Mouse (Mus musculus) MEL (cell line): ENCODE results near the gene Gm3646. TPM values are rescaled to one million over a fixed set of nuclear protein-coding genes. Genes with fewer than 3 reads are reported as not detected.

ENCODE experiments used
- DNase-seq: peaks from one replicate; pipeline ENCODE4 v3.0.0; 2011; ENCODE audit warnings: low read depth, low spot score
- H3K27ac ChIP-seq: 2 replicates; pipeline ENCODE4 v1.5.1; 2012; ENCODE audit warnings: low read depth, mild to moderate bottlenecking, control low read depth, low read length, moderate library complexity; ENCODE audit not compliant: control insufficient read depth
- H3K27me3 ChIP-seq, 2 experiments: fragments of 150-350 bp in 1 of 2; sonication (generic) in 1 of 2; 2 replicates each; pipeline ENCODE4 v1.6.1; 2012; ENCODE audit warnings: low read length in 2 of 2, mild to moderate bottlenecking in 2 of 2, improper control_type of control experiment in 1 of 2, moderate library complexity in 1 of 2; ENCODE audit not compliant: insufficient read depth in 2 of 2, control insufficient read depth in 1 of 2
- H3K36me3 ChIP-seq, 2 experiments: 2 replicates each; pipeline ENCODE4 v1.6.1; 2012 to 2014; ENCODE audit warnings: low read length in 2 of 2, improper control_type of control experiment in 1 of 2, inconsistent platforms in 1 of 2, mild to moderate bottlenecking in 1 of 2; ENCODE audit not compliant: insufficient read depth in 2 of 2, control insufficient read depth in 1 of 2
- H3K4me1 ChIP-seq, 2 experiments: fragments of 150-350 bp in 1 of 2; sonication (generic) in 1 of 2; 2 replicates each; pipeline ENCODE4 v1.6.1; 2012; ENCODE audit warnings: low read length in 2 of 2, improper control_type of control experiment in 1 of 2, mild to moderate bottlenecking in 1 of 2; ENCODE audit not compliant: insufficient read depth in 2 of 2, control insufficient read depth in 1 of 2
- H3K4me3 ChIP-seq, 2 experiments: fragments of 150-350 bp in 1 of 2; sonication (generic) in 1 of 2; 2 replicates each; pipeline ENCODE4 v1.5.1; 2012; ENCODE audit warnings: low read depth in 2 of 2, low read length in 2 of 2, mild to moderate bottlenecking in 2 of 2, moderate library complexity in 2 of 2, control low read depth in 1 of 2, improper control_type of control experiment in 1 of 2; ENCODE audit not compliant: control insufficient read depth in 1 of 2, insufficient read depth in 1 of 2
- H3K79me2 ChIP-seq: 2 replicates; pipeline ENCODE4 v1.6.1; 2012; ENCODE audit warnings: mild to moderate bottlenecking, low read length, moderate library complexity; ENCODE audit not compliant: control insufficient read depth, poor library complexity, insufficient read depth
- H3K9ac ChIP-seq: 2 replicates; pipeline ENCODE4 v1.6.1; 2012; ENCODE audit warnings: low read depth, mild to moderate bottlenecking, control low read depth, low read length, moderate library complexity; ENCODE audit not compliant: control insufficient read depth, poor library complexity, severe bottlenecking
- H3K9me3 ChIP-seq: fragments of 150-350 bp; sonication (generic); replicated peaks from 2 replicates; pipeline ENCODE4 v1.6.1; 2012; ENCODE audit warnings: mild to moderate bottlenecking, low read length, improper control_type of control experiment, moderate library complexity; ENCODE audit not compliant: insufficient read depth
- CHD2 ChIP-seq: IDR thresholded peaks from 2 replicates; pipeline ENCODE4 v1.6.1; 2011; ENCODE audit warnings: low read length, improper control_type of control experiment
- CTCF ChIP-seq, 3 experiments: IDR thresholded peaks in 2 of 3; conservative IDR thresholded peaks in 1 of 3; 2 replicates each; pipeline ENCODE4 v1.5.1; 2011 to 2012; ENCODE audit warnings: low read length in 3 of 3, low read depth in 2 of 3, mild to moderate bottlenecking in 2 of 3, improper control_type of control experiment in 1 of 3, inconsistent platforms in 1 of 3, mixed read lengths in 1 of 3, moderate library complexity in 1 of 3; ENCODE audit not compliant: control insufficient read depth in 1 of 3, insufficient read depth in 1 of 3, poor library complexity in 1 of 3, severe bottlenecking in 1 of 3
- E2F4 ChIP-seq: IDR thresholded peaks from 2 replicates; pipeline ENCODE4 v1.6.1; 2011; ENCODE audit warnings: low read depth, low read length, improper control_type of control experiment, borderline replicate concordance
- ELF1 ChIP-seq: IDR thresholded peaks from 2 replicates; pipeline ENCODE4 v1.6.1; 2014; ENCODE audit warnings: low read depth, mild to moderate bottlenecking, inconsistent platforms, low read length, improper control_type of control experiment, moderate library complexity
- ETS1 ChIP-seq: IDR thresholded peaks from 2 replicates; pipeline ENCODE4 v1.6.1; 2012; ENCODE audit warnings: low read depth, mild to moderate bottlenecking, inconsistent platforms, low read length, improper control_type of control experiment, moderate library complexity
- GABPA ChIP-seq: IDR thresholded peaks from 2 replicates; pipeline ENCODE4 v1.6.1; 2012; ENCODE audit warnings: low read depth, mild to moderate bottlenecking, inconsistent platforms, low read length, improper control_type of control experiment, moderate library complexity
- HCFC1 ChIP-seq: IDR thresholded peaks from 2 replicates; pipeline ENCODE4 v1.6.1; 2012; ENCODE audit warnings: low read depth, mild to moderate bottlenecking, inconsistent platforms, low read length, improper control_type of control experiment, moderate library complexity
- JUND ChIP-seq: IDR thresholded peaks from 2 replicates; pipeline ENCODE4 v1.6.1; 2011; ENCODE audit warnings: low read depth, mild to moderate bottlenecking, improper control_type of control experiment, low read length
- KAT2A ChIP-seq: conservative IDR thresholded peaks from 2 replicates; pipeline ENCODE4 v1.6.1; 2012; ENCODE audit warnings: low read depth, low read length, improper control_type of control experiment, inconsistent platforms
- MAFK ChIP-seq: IDR thresholded peaks from 2 replicates; pipeline ENCODE4 v1.6.1; 2011; ENCODE audit warnings: low read depth, mild to moderate bottlenecking, low read length, improper control_type of control experiment, borderline replicate concordance
- MAX ChIP-seq: IDR thresholded peaks from 2 replicates; pipeline ENCODE4 v1.6.1; 2011; ENCODE audit warnings: low read length, improper control_type of control experiment
- MXI1 ChIP-seq: IDR thresholded peaks from 2 replicates; pipeline ENCODE4 v1.6.1; 2011; ENCODE audit warnings: mild to moderate bottlenecking, low read depth, low read length, improper control_type of control experiment
- MYB ChIP-seq: IDR thresholded peaks from 2 replicates; pipeline ENCODE4 v1.6.1; 2011; ENCODE audit warnings: mild to moderate bottlenecking, low read depth, low read length, improper control_type of control experiment
- MYC ChIP-seq: IDR thresholded peaks from 2 replicates; pipeline ENCODE4 v1.6.1; 2011; ENCODE audit warnings: low read depth, mild to moderate bottlenecking, low read length, improper control_type of control experiment, moderate library complexity
- NELFE ChIP-seq: IDR thresholded peaks from 2 replicates; pipeline ENCODE4 v1.6.1; 2011; ENCODE audit warnings: low read depth, low read length, improper control_type of control experiment
- NRF1 ChIP-seq: IDR thresholded peaks from 2 replicates; pipeline ENCODE4 v1.6.1; 2014; ENCODE audit warnings: low read depth, mild to moderate bottlenecking, inconsistent platforms, low read length, improper control_type of control experiment, moderate library complexity; ENCODE audit not compliant: poor library complexity, insufficient read depth, severe bottlenecking
- POLR2A ChIP-seq, 2 experiments: IDR thresholded peaks; 2 replicates each; pipeline ENCODE4 v1.6.1; 2011 to 2012; ENCODE audit warnings: low read length in 2 of 2, mild to moderate bottlenecking in 2 of 2, control low read depth in 1 of 2, improper control_type of control experiment in 1 of 2, low read depth in 1 of 2, moderate library complexity in 1 of 2; ENCODE audit not compliant: control insufficient read depth in 1 of 2, insufficient read depth in 1 of 2, poor library complexity in 1 of 2
- POLR2AphosphoS2 ChIP-seq: IDR thresholded peaks from 2 replicates; pipeline ENCODE4 v1.6.1; 2011; ENCODE audit warnings: low read length, improper control_type of control experiment
- POLR2AphosphoS5 ChIP-seq: IDR thresholded peaks from 2 replicates; pipeline ENCODE4 v1.6.1; 2012; ENCODE audit warnings: low read depth, borderline replicate concordance, mild to moderate bottlenecking, inconsistent platforms, low read length, moderate library complexity, mixed read lengths
- RCOR1 ChIP-seq: IDR thresholded peaks from 2 replicates; pipeline ENCODE4 v1.6.1; 2012; ENCODE audit warnings: low read depth, mild to moderate bottlenecking, inconsistent platforms, low read length, improper control_type of control experiment
- SIN3A ChIP-seq: IDR thresholded peaks from 2 replicates; pipeline ENCODE4 v1.6.1; 2012; ENCODE audit warnings: low read length, improper control_type of control experiment, inconsistent platforms
- TBP ChIP-seq: IDR thresholded peaks from 2 replicates; pipeline ENCODE4 v1.8.0; 2011; ENCODE audit warnings: low read depth, low read length, improper control_type of control experiment
- UBTF ChIP-seq: IDR thresholded peaks from 2 replicates; pipeline ENCODE4 v1.6.1; 2012; ENCODE audit warnings: low read depth, mild to moderate bottlenecking, inconsistent platforms, low read length, improper control_type of control experiment, moderate library complexity, borderline replicate concordance; ENCODE audit not compliant: insufficient read depth
- USF1 ChIP-seq: IDR thresholded peaks from 2 replicates; pipeline ENCODE4 v1.6.1; 2014; ENCODE audit warnings: low read depth, mild to moderate bottlenecking, inconsistent platforms, low read length, improper control_type of control experiment, moderate library complexity
- USF2 ChIP-seq, 2 experiments: IDR thresholded peaks; 2 replicates each; pipeline ENCODE4 v1.6.1; 2011 to 2012; ENCODE audit warnings: improper control_type of control experiment in 2 of 2, low read length in 2 of 2, borderline replicate concordance in 1 of 2, inconsistent platforms in 1 of 2, low read depth in 1 of 2, mild to moderate bottlenecking in 1 of 2; ENCODE audit not compliant: insufficient read depth in 1 of 2
- ZC3H11A ChIP-seq: IDR thresholded peaks from 2 replicates; pipeline ENCODE4 v1.6.1; 2012; ENCODE audit warnings: low read depth, mild to moderate bottlenecking, inconsistent platforms, low read length, improper control_type of control experiment
- ZKSCAN1 ChIP-seq: IDR thresholded peaks from 2 replicates; pipeline ENCODE4 v1.6.1; 2012; ENCODE audit warnings: low read depth, mild to moderate bottlenecking, inconsistent platforms, low read length, improper control_type of control experiment, moderate library complexity
- polyA plus RNA-seq, 2 experiments: library from polyadenylated mRNA; stranded (reverse) in 1 of 2; unstranded in 1 of 2; fragments of >175 nt in 1 of 2; fragments of >200 nt in 1 of 2; gene quantifications; 2 replicates each; pipeline versions ENCODE4 v1.2.1 to v1.2.4; 2012; ENCODE audit warnings: low replicate concordance in 2 of 2, low read depth in 1 of 2; ENCODE audit not compliant: insufficient read length in 2 of 2, insufficient read depth in 1 of 2, missing spikeins in 1 of 2
- total RNA-seq: library from RNA; depleted of rRNA; stranded (reverse); fragments of 300-350 nt; gene quantifications from 2 replicates; pipeline ENCODE4 v1.2.3, GENCODE M21; 2012

Gene Gm3646
- total and polyA plus RNA-seq, 3 experiments: not detected

- Histone ChIP-seq H3K9ac (no peak overlapping the region), H3K27me3 (no peaks in the 10 kb centered on the region), H3K4me1 (no peaks in the 10 kb centered on the region), H3K36me3 (no peaks in the 10 kb centered on the region), H3K27ac (no peak overlapping the region), H3K4me3 (no peak overlapping the region), H3K9me3 (no peaks in the 10 kb centered on the region), H3K79me2 (no peaks in the 10 kb centered on the region)
- DNase-seq: no peak
- TF ChIP-seq POLR2A (IDR thresholded peaks at IDR 0.05; ENCODE audit: control insufficient read depth in 1 of 2, insufficient read depth in 1 of 2, low read depth in 1 of 2, low read length in 2 of 2, poor library complexity in 1 of 2): no peak
- no peak for TF ChIP-seq POLR2AphosphoS5
- TF ChIP-seq E2F4: no peak
- no peak for TF ChIP-seq GABPA
- no peak for TF ChIP-seq TBP
- no peak for TF ChIP-seq ELF1
- no peak for TF ChIP-seq NRF1
- no peak for TF ChIP-seq NELFE
- no peak for TF ChIP-seq KAT2A
- TF ChIP-seq CHD2: no peak
- TF ChIP-seq USF1: no peak
- TF ChIP-seq ZC3H11A: no peak
- TF ChIP-seq CTCF (IDR thresholded peaks at IDR 0.05 in 2 of 3, conservative IDR thresholded peaks at IDR 0.05 in 1 of 3; ENCODE audit: control insufficient read depth in 1 of 3, insufficient read depth in 1 of 3, low read depth in 2 of 3, low read length in 3 of 3, poor library complexity in 1 of 3, severe bottlenecking in 1 of 3): no peak
- no peak for TF ChIP-seq POLR2AphosphoS2
- TF ChIP-seq MYC: no peak
- no peak for TF ChIP-seq RCOR1
- TF ChIP-seq ETS1: no peak
- TF ChIP-seq SIN3A: no peak
Measured at GRCm38 (mm10) chr1:39797496-39797895, 7.6 kb downstream of the Gm3646 start.

GRCm38 (mm10) chr1:39796765-39797164 is 8.4 kb downstream of the Gm3646 start:
- Histone ChIP-seq H3K27ac (no peak overlapping the region), H3K36me3 (no peaks in the 10 kb centered on the region), H3K9ac (no peak overlapping the region), H3K79me2 (no peaks in the 10 kb centered on the region), H3K27me3 (no peaks in the 10 kb centered on the region), H3K9me3 (no peaks in the 10 kb centered on the region), H3K4me1 (no peaks in the 10 kb centered on the region), H3K4me3 (no peak overlapping the region)
- DNase-seq: no peak
- no peak for TF ChIP-seq CTCF (IDR thresholded peaks at IDR 0.05 in 2 of 3, conservative IDR thresholded peaks at IDR 0.05 in 1 of 3; ENCODE audit: control insufficient read depth in 1 of 3, insufficient read depth in 1 of 3, low read depth in 2 of 3, low read length in 3 of 3, poor library complexity in 1 of 3, severe bottlenecking in 1 of 3)
- no peak for TF ChIP-seq MYB
- TF ChIP-seq MAFK: no peak
- no peak for TF ChIP-seq KAT2A
- TF ChIP-seq MXI1: no peak
- no peak for TF ChIP-seq MAX
- TF ChIP-seq HCFC1: no peak
- no peak for TF ChIP-seq JUND
- TF ChIP-seq USF2 (IDR thresholded peaks at IDR 0.05; ENCODE audit: borderline replicate concordance in 1 of 2, insufficient read depth in 1 of 2, low read depth in 1 of 2, low read length in 2 of 2): no peak
- TF ChIP-seq UBTF: no peak
- no peak for TF ChIP-seq ZKSCAN1
- TF ChIP-seq NRF1: no peak
- no peak for TF ChIP-seq POLR2A (IDR thresholded peaks at IDR 0.05; ENCODE audit: control insufficient read depth in 1 of 2, insufficient read depth in 1 of 2, low read depth in 1 of 2, low read length in 2 of 2, poor library complexity in 1 of 2)
